In genomic region chr1:40298053-40298452, GRCm38 (mm10) we compare ENCODE assay signal across 24 mouse cellular contexts.
"Had no signal": no experiment of that assay in that cellular context is flagged by ENCODE, and none has a peak within 500 bp of the region (broad histone marks: within the 10 kb centered on the region; RNA-seq: fewer than 3 reads in every experiment).

No protein-coding gene starts in this region.

- H3K9me3 ChIP-seq: heart, embryonic 10.5 days; heart, embryonic 12.5 days; hindbrain, embryonic 10.5 days; hindbrain, embryonic 12.5 days; kidney, embryonic 15.5 days; limb, embryonic 10.5 days; limb, embryonic 12.5 days had no signal

- H3K36me3 ChIP-seq: hindbrain, embryonic 10.5 days; hindbrain, embryonic 12.5 days; kidney, embryonic 15.5 days; limb, embryonic 10.5 days; limb, embryonic 12.5 days had no signal

- H3K9ac ChIP-seq: heart, embryonic 12.5 days; hindbrain, embryonic 12.5 days; hindbrain, embryonic 14.5 days; kidney, embryonic 15.5 days; limb, embryonic 12.5 days had no signal

- DNase-seq: gastrocnemius, adult 2 months; gastrocnemius, postnatal 10 days; gastrocnemius, postnatal 25 days; heart, adult 18-20 months; heart, postnatal 10 days; heart, postnatal 4 days; kidney, adult 11 months; kidney, adult 2 months; kidney, adult 9 months; kidney, postnatal 25 days; kidney, postnatal 4 days had no signal

- ATAC-seq: hindbrain, embryonic 16.5 days; intestine, embryonic 16.5 days had no signal

- H3K27me3 ChIP-seq: heart, embryonic 12.5 days; hindbrain, embryonic 12.5 days; kidney, embryonic 15.5 days; limb, embryonic 12.5 days had no signal

- H3K4me2 ChIP-seq: heart, embryonic 12.5 days; hindbrain, embryonic 12.5 days; hindbrain, embryonic 14.5 days; kidney, embryonic 15.5 days; limb, embryonic 12.5 days had no signal

- H3K4me3 ChIP-seq: gastrocnemius, adult 2 months; heart, embryonic 10.5 days; heart, embryonic 12.5 days; hindbrain, embryonic 10.5 days; hindbrain, embryonic 12.5 days; kidney, embryonic 15.5 days; layer of hippocampus, adult 2 months; left cerebral cortex, adult 2 months; limb, embryonic 10.5 days; limb, embryonic 12.5 days had no signal

- H3K4me1 ChIP-seq: heart, embryonic 10.5 days; heart, embryonic 12.5 days; hindbrain, embryonic 10.5 days; hindbrain, embryonic 12.5 days; kidney, embryonic 15.5 days; limb, embryonic 10.5 days; limb, embryonic 12.5 days had no signal

- H3K27ac ChIP-seq: gastrocnemius, adult 2 months; heart, embryonic 10.5 days; hindbrain, embryonic 10.5 days; hindbrain, embryonic 12.5 days; hindbrain, embryonic 14.5 days; kidney, embryonic 15.5 days; kidney, postnatal 0 days; layer of hippocampus, adult 2 months; left cerebral cortex, adult 2 months; limb, embryonic 10.5 days; limb, embryonic 12.5 days had no signal
